Mouse (Mus musculus): Measurements from ENCODE around the gene Yars.

Gene Yars

DNA sequence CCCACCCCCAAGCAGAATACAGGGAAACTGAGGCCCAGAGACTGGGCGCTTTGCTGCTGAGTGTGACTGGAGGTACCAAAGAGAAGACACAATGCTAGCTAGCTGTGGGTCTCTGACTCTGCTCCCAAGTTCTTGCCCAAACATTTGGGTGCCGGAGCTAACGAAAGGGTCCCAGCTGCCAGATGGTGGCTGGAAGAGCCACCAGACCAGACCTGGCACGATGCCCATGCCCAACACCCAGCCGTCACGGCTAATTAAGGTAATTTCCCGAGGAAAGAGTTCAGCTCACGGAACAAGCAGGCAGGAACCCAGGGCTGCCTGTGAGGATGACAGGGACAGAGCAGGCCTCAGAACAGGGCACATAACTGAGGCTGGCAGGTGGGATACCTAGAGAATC is 38.4 kb downstream of the Yars start:
- DNase-seq (ENCODE audit: low spot score in 2 of 2) = no peak

DNA sequence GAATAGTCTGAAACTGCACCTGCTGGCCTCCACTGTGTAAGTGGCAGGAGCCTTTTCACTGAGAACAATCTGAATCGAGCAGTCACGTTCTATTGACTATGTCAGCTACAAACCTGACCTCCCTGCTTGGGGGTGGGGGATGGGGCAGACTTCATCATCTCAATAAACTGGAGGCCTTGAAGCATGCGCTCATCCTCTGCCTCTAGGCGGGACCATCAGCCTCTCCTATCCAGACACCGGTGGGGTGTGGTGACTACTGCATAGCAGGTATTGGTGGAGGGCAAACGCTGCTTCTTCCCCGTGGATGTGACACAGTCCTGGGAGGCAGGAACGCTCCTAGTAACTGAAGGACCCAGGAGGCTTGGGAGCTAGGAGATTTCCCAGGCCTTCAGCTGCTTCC is 41.4 kb downstream of the Yars start:
- DNase-seq (ENCODE audit: low spot score in 2 of 2) = no peak

DNA sequence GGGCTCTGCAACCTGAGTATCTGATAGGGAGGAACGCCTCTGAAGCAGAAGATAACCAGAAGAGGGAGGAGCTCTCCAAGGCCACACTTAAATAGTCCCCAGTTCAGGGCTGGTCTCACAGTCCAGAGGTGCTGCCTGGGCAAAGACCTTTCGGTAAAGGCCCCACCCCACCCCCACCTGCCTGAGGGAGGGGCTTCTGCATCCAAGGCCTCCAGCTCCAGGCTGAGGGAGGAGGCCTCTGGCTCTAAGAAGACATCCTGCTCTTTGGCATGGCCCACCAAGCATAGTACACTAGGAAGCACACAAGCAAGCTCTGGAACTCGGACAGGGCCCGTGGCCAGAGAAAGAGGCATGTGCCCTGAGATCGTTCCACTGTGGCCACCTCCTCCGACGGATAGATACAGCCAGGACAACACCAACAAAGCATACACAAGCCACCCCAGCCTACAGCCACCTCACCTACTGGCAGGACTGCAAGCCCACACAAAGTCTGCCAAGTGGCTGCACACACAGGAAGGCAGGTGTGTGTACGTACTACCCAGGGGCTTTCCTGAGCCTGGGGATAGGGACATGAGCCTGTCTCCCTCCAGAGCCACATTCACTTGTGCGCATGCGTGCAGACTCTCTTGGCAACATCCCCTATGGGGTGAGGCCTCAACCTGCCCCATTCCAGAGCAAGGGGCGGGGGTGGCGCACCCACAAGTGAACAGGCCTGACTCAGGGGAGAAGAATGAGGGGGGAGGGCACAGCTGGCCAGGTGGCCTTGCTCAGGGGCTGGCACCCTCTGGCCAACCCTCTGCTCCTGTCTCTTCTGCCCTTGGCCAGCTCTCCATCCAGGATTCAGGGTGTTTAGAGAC is 42.3 kb downstream of the Yars start:
- no peak for DNase-seq (ENCODE audit: low spot score in 2 of 2)

DNA sequence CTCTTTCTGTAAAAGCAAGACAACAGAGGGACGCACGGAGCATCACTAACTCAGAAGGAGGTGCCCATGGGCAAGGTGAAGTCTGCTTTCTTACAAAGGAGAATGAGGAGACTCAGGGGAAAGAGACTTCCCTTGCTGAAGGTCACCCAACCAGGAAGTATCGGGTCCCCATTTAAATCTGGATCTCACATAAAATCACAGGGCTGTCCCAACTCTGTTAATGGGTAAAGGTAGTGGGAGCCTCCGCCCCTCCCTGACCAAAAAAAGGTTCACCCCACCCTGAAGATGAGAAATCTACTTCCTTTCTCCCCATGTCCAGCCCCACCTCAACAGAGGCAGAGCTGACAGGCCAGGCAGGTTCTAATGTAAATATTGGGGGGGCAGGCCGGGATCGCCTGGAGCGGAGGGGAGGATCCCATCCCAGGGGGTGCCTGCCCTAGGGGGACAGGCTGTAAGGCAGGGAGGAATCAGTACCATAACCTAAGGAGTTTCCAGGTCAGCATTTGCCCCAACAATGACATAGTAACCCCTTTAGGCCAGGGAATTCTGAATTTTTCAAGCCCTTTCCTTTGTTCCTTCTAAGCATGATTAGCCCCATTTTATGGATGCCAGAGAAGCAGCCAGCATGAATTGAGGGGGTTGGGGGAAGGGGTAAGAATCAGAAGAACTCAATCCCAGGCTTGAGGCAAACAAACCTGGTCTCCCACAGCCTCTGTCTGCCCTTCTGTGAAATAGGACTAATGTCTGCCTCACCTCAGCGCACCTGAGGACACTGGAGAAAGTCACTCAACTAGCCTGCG is 43.2 kb downstream of the Yars start:
- no peak for DNase-seq (ENCODE audit: low spot score in 2 of 2)

DNA sequence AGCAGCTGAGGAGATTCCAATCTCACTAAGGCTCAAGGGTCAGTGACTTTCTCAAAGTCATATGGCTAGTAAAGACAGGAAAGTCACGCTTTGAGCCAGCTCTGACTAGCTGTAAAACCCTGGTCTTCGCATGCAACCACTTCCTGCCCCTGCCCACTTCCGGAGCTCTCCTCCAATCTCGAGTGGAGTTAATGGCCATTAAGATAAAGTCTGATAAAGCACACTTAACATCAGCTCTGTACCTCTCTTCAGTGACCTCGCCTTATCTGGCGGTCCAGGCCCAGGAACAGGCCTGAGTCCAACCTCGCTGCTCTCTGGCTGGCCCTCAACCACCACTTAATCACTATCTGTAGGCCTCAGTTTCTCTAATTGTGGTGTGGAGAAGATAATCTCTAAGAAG is 44.9 kb downstream of the Yars start:
- peak; percentile 18 to 31 for DNase-seq (ENCODE audit: low spot score in 2 of 2)

DNA sequence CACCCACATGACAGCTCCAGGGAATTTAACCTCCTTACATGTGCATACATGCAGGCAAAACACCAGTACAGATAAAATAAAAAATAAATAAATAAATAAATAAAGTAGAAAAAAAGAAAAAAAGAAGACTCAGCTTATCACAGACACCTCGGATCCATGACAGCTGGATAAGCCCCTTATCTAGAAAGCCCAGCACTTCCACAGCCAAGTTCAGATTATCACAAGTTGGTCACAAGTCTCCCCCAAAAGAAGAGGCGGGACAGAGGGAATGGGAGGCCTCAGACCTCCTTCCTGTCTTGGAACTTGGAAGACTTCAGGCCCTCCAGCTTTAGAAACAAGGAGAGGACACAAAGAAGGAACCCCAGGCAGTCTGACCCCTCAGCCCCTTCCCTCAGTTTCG is 45.6 kb downstream of the Yars start:
- no peak for DNase-seq (ENCODE audit: low spot score in 2 of 2)

DNA sequence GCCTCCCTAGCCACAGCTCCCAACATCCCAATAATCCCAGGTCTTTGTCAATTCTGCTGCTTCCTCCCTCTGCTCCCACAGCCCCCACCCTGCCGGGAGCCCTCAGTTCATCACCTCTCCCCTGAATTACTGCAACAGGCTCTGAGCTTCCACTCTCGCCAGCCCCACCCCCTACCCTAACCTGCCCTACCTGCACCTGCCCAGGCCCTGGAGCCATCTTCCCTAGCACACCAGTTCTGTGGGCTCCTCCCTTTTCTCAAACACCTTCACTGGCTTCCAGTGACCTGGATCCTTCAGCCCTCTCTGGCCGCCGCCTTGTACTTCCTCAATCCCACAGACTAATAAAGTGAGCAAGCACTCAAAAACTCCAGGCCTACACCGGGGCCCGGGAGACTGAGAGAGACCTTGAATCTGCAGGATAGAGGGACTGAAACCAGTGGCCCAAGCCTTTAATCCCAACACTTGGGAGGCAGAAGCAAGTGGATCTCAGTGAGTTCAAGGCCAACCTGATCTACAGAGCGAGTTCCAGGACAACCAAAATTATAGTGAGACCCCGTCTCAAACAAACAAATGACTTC is 46.8 kb downstream of the Yars start:
- DNase-seq (ENCODE audit: low spot score in 2 of 2) = no peak

DNA sequence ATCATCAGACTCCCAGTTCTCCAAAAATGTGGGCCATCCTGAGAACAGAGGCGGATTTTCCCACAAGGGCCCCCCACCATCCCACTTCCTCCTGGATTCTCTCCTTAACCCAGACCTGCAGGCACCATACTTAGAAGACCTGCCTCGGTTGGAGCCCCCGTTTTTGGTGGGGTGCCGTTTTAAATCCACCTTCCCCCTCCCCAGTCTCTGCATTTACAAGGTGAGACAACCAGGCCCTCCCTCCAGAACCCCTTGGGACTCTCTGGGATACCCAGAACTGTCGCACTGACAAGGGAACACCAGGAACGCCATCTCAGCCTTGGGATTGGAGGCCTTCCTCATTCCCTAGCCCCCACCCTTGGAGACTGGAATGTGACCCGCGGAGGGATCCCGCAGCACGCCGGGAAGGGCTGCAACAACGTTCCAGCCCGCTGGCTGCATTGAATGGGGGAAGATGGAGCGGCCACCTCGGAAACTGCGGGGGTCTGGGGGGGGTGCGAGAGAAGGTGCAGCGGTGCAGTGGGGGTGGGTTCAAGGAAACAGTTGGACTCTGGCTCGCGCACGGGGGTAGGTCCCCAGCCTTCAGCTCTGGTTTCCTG is 48.4 kb downstream of the Yars start:
- no peak for DNase-seq (ENCODE audit: low spot score in 2 of 2)

DNA sequence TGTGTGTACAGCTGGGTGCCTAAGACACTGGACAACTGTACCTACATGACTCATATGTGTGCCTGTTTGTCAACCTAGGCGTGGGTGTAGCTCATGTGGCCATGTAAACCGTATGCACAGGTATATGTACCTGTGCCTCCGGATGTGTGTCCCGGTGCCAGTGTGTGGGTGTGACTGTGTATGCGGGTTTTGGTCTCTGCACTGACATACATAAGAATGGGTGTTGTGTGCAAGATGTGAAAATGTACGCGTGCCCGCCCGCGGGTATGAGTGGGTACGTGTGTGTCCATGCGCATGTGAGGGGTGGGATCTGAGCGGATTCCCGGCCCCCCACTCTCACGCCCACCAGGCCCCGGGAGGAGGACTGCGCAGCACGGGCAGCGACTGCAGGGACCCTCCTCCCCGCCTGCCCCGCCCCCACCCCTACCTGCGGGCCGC is 49.0 kb downstream of the Yars start:
- DNase-seq (ENCODE audit: low spot score in 2 of 2) = no peak

DNA sequence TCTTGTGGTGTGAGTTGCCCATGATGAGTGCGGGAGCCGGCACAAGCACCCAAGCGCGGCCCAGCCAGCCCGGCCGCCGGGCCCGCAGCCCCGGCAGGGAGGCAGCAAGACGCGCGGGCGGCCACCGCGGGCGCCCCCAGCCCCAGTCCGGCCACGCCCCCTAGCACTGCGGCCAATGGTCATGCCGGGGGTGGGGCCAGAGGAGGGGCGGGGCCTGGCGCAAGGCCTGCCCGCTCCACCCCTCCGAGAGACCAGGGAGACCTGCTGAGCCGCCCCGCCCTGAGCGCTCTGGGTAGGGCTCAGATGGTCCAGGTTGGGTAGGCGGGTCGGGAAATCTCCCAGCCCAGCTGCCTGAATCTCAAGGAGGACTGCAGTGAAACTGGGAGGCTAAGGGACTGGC is 49.5 kb downstream of the Yars start:
- DNase-seq (ENCODE audit: low spot score in 2 of 2) = peak in 1 of 2 experiments; percentile 29

DNA sequence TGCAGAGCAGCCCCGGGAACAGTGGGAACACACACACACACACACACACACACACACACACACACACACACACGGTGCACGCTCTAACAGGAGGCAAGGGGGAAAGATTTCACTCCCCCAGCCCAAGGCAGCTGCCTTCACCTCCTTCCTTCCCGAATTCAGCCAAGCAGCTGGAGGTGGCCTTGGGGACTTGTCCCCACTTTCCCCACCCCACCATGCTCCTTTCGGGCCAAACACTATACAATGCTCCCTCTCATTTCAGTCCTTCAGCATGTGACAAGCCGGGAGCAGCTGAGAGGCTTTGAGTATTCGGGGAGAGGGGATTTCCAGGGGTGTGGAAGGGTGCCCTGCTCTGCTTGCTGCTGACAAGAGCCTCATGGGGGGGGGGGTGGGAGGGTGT is 52.3 kb downstream of the Yars start:
- DNase-seq (ENCODE audit: low spot score in 2 of 2) = no peak

DNA sequence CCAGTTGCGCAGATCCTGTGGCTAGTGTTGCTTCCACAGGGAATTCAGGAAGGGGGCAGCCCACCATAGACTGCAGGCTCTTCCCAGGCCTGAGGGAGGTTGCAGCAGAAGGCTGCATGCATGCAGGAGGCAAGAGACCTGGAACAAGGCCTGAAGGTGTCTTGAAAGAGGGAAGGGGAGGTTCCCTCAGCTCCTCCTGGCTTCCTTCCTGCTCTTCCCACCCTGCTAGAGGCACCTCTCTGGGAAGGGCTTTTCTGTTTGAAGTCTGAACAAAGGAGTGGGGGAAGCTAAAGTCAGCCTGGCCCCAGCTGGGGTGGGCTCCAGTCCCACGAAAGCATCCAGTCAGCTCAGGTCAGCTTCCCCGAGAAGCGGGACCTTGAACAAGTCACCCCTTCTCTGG is 52.8 kb downstream of the Yars start:
- DNase-seq (ENCODE audit: low spot score in 2 of 2) = no peak

DNA sequence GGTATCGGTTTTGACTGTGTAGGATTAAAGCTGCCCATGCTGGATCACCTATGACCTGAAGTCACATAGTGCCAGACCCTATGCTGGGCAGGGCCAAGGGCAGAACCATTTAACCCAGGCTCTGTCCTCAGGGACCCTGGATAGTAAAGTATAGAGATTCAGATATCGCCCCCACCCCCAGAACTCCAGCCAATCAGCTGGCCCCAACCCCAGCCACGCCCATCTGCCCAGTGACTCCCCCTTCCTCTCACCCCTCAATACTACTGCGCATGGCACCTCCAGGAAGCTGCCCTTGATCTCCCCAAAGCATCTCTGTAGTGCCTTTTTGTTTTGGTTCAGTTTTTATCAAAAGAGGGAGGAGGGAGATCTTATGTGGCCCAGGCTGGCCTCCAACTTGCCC is 53.2 kb downstream of the Yars start:
- no peak for DNase-seq (ENCODE audit: low spot score in 2 of 2)

DNA sequence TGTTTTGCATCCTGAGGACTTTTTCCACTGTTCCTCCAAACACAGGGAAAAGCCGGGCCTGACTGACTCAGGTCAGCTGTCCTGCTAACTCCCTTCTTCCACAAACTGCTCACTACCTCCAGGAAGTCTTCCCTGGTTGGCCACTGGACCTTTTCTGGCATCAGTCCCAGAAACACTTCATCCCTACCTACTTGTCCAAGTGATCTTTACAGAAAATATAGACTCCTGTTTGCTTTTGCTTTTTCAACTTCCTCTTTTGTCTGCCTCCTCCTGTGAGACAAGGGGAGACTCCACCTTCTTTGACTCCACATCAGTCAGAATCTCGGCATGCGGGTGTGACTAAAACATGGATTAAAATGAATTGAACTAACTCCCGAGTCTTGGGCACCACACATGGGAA is 55.2 kb downstream of the Yars start:
- no peak for DNase-seq (ENCODE audit: low spot score in 2 of 2)

DNA sequence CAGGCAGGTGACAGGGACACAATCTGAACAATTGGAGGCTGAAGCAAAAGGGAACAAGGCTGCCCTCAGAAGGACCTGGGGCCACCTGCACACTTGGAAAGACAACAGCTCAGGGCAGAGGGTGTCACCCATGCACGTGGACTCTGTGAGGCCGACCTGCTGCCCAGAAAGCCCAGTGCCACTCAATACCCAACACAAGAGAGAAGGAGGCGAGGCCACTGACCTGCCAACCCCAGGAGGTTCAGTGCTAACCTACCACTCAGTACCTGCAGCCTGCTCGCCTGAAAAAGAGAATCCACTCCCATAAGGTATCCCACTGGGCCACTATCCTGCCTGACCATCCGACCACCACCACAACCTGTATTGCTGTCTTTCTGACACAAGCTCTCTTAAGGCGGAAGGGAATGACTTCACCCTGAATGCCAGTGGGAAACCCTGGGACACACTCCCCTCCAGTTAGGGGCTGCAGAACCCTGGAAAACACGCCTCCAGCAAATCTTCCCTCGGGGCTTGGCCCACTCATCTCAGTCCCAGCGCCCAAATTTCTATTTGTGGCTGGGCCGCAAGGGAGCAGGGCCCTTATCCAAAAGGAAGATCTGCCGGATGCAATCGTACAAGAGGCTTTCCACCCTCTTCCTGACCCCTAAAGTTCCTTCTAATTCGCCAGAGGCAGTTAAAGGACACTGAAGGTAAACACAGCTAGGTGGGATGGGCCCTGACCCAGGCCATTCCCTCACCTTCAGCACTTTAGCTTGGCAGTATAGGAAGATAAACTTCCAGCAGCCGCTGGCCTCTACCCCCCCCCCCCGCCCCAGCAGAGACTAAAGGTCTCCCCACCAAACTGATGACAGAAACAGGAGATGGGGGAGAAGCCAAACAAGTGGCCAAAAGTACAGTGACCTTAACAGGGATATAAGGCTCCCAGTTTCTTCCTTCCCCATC is 57.1 kb downstream of the Yars start:
- DNase-seq (ENCODE audit: low spot score in 2 of 2) = no peak

DNA sequence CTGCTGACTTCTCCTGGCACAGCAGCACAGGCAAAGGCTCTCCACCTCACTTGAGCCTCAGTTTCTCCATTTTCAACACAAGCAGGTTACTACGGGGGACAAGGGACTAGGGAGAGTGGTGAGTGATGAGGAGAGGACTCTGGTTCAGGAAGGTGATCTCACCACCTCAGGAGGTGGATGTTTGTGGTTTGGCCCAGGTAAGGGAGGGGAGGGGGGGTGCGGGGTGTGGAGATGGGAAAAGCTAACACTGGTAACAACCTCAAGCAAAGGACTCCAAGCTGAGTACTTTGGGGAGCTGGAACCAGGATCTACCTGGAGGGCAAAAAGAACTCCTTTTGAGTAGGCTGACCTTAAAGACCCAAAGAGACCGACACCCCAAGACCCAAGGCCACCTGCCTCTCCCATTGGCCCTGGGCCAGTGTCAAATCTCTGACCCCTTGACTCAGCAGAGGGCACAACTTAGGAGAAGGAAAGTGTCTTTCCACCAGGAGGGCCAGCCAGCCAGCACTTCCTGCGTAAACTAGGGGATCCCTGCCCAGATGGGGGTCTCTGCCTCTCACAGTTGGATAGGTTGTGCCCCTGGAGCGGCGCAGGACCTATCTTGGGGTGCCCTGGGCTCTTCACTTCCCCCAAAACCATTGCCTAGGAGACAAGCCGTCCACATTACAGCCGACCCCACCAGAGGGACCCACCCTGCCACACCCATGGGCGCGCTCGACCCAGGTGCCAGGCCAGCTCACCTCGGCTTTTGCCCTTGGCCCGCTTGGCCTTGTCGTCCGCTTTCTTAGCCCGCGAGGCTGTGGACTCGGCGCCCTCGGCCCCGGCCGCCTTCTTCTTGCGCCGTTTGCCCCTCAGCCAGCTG is 58.1 kb downstream of the Yars start:
- no peak for DNase-seq (ENCODE audit: low spot score in 2 of 2)

DNA sequence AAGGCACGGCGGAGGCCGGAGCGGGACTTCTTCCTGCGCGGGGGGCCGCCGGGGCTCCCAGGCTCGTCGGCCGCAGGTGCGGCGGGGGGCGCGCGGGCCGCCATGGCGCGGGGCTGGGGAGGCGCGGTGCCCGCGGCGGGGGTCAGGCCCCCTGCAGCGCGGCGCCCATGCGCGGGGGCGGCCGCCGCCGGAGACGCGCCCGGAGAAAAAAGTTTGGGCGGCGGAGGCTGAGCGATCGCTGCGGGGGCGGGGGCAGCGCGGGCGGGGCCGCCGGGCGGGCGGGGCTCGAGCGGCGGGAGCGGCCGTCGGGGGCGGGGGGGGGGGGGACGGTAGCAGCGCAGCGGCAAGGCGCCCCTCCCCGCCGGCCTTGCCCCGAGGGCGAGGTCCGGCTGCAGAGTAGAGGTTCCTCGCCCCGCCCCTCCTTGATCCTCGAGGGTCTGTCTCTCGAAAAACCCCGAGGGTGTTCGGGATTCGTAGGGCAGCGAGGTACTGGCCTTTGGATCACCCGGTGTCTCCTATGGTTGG is 58.7 kb downstream of the Yars start:
- DNase-seq (ENCODE audit: low spot score in 2 of 2) = no peak

DNA sequence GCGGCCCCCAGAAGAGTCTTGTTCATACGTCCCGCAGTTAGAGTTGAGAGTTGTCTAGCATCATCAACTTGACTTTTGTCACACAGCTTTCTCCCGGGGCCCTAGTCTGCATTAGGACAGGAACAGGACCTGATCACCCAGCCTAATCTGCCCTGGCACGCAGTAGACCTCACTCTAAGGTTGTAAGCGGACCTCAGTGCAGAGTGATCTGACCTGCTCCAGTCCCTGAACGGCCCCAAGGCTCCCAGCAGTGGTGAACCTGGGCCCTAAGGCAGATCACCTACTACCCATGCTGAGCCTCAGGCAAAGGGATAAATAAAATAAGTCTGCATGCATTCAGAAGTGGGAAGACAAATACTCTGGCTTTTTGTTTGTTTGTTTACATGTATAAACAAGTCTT is 59.7 kb downstream of the Yars start:
- no peak for DNase-seq (ENCODE audit: low spot score in 2 of 2)

DNA sequence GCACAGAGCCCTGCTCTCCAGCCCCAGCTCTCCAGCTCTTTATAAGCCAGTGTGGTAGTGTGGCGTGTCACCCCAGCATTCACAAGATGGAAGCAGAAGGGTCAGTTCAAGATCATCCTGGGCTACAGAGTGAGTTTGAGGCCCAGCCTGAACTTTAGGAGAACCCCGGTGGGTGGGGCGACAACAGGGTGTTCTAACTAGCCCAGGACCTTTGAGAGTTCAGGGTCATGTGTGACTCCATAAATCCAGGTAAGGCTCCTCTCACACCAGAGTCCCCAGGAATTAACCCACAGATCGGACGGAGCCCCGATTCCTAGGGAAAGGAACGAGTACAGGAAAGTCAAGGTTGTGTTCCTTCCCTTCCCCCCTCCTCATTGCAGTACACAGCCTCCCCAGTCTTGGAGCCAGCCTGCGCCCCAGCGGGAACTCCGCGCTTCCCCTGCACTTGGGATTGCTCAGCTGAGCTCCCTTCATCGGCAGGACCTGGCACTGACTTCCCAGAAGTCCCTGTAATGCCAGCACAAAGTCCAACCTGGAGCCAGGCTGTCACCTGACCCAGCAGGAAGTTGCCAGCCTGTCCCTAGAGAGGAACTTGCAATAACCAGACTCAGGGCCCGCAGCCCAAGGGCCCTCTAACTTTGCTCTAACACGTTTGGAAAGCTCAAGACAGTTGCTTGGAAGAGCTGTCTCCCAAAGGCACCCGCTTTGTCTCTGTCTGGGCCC is 61.4 kb downstream of the Yars start:
- DNase-seq (ENCODE audit: low spot score in 2 of 2) = no peak
